Mouse (Mus musculus) WW6 (cell line): ENCODE measurements around the gene Mrpl42.

Experiments used
- DNase-seq: peaks from one replicate; pipeline ENCODE4 v3.0.0-alpha.2; 2013; ENCODE audit warnings: low read depth, low spot score

Mrpl42 gene

DNA sequence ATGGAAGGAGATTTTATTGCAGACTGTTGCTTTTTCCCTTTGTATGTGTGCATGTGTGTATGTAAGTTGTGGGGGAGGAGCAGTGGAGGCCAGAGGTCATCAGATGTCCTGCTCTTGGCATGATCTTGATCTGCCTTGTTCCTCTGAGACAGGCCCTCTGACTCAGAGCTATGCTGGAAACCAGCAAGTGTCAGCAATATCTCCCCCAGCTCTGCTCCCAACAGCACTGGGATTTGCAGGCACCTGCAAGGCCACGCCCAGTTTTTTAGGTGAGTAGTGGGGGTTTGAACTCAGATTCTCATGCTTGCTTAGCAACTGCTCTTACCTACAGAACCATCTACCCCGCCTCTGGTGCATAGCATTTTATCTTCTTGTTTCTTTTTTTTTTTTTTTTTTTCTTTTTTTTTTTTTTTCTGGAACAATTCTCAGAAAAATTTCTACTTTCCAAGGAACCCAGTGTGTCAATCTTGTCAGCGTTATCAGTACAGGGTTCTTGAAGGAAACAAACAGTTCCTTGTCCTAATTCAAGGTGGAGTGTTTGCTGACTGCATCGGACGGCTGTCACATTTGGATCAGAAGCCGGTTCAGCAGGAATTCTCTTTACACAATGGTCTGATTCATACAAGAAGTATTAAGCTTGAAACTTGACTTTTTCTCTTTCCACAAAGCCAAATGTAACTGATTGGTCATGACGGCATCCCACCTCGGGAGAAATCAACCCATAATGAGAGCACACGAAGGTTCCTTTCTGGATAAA, 43.5 kb downstream of the Mrpl42 start:
- no peak for DNase-seq

DNA sequence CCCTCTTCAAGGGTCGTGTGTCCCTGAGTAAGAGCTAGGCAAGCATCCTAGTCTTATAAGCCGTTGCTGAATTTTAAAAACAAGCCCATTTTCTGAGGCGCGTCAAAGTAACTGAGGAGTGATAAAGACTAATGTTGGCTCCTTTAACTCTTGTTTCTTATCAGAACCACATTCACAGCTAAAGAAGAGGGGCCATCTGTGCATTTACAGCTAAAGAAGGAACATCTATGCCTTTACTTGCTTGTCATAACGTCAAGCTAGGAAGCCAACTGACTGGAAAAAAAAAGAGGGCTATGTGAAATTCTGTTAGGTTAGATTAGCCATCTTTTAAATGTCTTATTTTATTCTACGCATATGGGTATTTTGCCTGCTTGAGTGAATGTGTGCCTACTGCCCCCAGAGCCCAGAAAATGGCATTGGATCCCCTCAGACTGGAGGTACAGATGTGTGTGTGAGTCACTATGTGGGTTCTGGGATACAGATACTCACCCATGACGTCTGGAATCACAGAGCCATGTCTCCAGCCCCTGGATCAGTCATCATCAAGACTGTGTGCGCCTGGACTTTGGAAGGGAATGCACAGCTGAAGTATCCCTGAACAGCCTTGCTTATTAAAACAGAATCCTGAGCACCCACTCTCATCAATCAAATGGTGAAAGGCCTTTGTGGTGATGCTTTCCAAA, 44.2 kb downstream of the Mrpl42 start:
- no peak for DNase-seq

- peak; percentile 80 for DNase-seq
These were observed 45.6 kb downstream of the Mrpl42 start for GRCm38 (mm10) chr10:95456103-95456502.

GRCm38 (mm10) chr10:95453282-95453681, 48.5 kb downstream of the Mrpl42 start:
- DNase-seq, result no peak

DNA sequence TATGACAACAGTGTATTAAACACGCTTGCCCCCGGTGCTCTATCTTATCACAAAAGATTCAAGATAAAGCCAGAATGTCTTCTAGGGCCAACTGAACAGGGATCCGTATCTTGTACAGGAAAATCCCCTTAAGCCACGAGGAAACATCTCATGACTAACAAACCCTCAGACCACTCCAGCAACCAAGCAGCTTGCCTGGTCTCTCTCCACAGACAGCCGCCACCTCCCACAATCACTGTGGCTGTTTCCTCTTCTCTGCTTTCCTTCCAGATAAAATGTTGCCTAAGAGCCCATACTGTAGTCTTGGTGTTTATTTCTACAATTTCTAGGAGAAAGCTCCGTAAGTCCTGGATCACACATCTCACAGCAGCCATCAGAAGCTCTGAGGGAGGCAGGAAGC, 52.7 kb downstream of the Mrpl42 start:
- DNase-seq, result no peak

- DNase-seq, result no peak
These were observed 53.8 kb downstream of the Mrpl42 start for GRCm38 (mm10) chr10:95447954-95448353.

GRCm38 (mm10) chr10:95445104-95446056, 56.4 kb downstream of the Mrpl42 start:
- no peak for DNase-seq

- no peak for DNase-seq
These were observed 59.4 kb downstream of the Mrpl42 start for GRCm38 (mm10) chr10:95442334-95442733.

GRCm38 (mm10) chr10:95440566-95440965, 61.2 kb downstream of the Mrpl42 start:
- no peak for DNase-seq

DNA sequence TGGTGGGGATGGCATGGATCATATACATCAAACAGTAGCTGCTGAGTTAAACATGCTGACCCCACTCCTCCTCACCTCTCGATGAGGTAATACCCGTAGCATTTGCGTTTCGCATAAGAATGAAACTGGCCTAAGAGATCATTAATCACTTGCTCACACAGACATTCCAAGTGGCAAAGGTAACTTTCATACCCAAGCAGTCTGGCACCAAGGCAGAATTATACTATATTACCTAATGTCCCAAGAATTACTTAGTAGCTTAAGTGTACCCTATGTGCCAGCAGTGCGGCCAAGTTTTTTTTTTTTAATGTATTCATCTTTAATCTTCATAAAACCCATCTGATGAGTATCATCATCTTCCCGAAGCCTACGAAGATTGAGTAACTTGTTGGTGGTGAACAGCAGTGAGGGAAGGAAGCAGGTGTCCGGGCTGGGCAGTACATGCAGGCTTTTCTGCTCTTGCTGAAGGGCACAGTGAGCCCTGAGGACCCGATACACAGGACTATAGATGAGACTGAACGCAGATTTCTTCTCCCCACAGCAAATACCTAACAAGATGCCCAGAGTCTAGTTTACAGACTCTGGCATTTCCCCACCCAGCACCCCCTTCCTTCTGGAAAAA, 61.9 kb downstream of the Mrpl42 start:
- no peak for DNase-seq

DNA sequence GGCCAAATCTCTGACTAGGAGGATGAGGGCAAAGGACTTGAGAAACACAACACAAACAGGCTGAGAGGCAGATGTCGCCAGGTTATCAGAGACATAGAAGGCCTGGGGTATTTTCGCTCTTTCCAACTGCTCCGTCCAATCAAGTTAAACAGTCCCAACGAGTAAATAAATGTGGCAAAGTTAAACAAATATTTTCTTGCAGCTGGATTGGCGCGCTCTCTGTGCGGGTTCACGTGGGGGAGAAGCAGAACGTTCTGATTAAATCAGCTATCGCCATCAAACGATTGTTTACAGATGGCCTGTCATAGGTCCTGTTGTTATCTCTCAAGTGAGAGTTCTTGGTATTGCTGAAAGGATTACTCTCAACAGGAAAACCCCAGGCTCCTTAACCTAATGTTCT, 62.8 kb downstream of the Mrpl42 start:
- DNase-seq, result no peak
